Comparison of ENCODE assay signal across 8 mouse cellular contexts in the genomic region with DNA sequence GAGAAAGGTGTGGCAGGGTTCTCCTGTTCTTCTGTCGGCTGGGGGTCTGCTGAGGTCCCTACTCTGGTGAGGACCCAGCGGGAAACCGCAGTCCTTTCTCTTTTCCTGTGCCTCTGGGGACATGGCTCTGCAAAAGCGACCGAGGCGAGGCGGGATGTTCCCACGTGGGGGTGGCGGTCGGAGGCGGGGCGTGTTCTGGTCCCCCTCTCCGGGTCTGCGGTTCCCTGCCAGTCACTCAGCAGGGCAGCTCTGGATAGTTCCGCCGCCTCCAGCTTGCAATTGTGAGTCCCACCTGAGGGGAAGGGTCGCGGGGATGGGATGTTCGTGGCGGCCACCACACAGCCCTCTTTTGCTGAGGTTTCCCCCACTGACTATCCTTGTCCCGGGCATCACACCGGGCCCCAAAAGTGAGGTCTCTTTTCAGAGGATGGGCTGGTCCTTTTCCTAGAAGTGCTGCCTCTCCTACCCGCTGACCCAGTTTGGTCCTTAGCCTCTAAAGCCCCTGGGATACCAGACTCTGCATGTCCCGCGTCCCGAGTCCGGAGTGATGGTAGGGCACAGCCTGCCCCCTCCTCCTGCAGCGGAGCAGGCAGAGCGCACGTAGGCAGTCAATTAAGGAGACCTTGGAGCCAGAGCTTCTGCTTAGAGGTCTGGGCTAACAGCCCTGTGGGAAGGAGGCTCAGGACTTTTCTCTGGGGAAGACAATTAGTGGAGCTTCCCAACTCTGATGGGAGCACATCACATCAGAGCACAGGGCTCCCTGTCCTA. TPM values are rescaled to one million over a fixed set of nuclear protein-coding genes. Genes with fewer than 3 reads are reported as not detected.
DNase-seq lines count a peak whose midpoint lies in the region; ATAC-seq and TF ChIP-seq lines count a peak whose summit lies in the region.

A gene (plus strand): TSS at position 230 of the 768 bp plus-strand sequence.

- 4% methylated on average over 30 of the region's 30 CpGs for WGBS in forebrain, embryonic 15.5 days
- WGBS in hindbrain, embryonic 16.5 days, result 3% methylated on average over 30 of the region's 30 CpGs
- 7% methylated on average over 30 of the region's 30 CpGs for WGBS in stomach, postnatal 0 days

- H3K4me1 ChIP-seq in forebrain, embryonic 15.5 days, result peaks cover 12% of the 10 kb centered on the region
- H3K4me1 ChIP-seq in hindbrain, embryonic 16.5 days (ENCODE audit: control insufficient read depth, insufficient read depth, low read depth, low read length), result peaks cover 9% of the 10 kb centered on the region
- no peaks in the 10 kb centered on the region for H3K4me1 ChIP-seq in stomach, postnatal 0 days (replicated peaks; ENCODE audit: control insufficient read depth, insufficient read depth)

- H3K4me3 ChIP-seq in forebrain, embryonic 15.5 days, result 0 out of 2 replicates have a peak within 1 kb of the TSS, but pooled peaks have one; percentile 19
- H3K4me3 ChIP-seq in hindbrain, embryonic 16.5 days (ENCODE audit: low read length), result peak within 1 kb of the TSS; percentile 13
- H3K4me3 ChIP-seq in stomach, postnatal 0 days (ENCODE audit: low read depth, low read length), result peak within 1 kb of the TSS; percentile 27
- H3K4me3 ChIP-seq in left cerebral cortex, adult 2 months, result no peak within 1 kb of the TSS

- H3K36me3 ChIP-seq in forebrain, embryonic 15.5 days, result no peaks in the 10 kb centered on the region
- H3K36me3 ChIP-seq in hindbrain, embryonic 16.5 days (ENCODE audit: control insufficient read depth, insufficient read depth, low read length), result no peaks in the 10 kb centered on the region
- no peaks in the 10 kb centered on the region for H3K36me3 ChIP-seq in stomach, postnatal 0 days (ENCODE audit: control insufficient read depth, insufficient read depth, low read length)

- intact Hi-C loops in left cerebral cortex, adult 2 months (cut with DNase I), result no loop called here

- H3K27me3 ChIP-seq in forebrain, embryonic 15.5 days, result no peaks in the 10 kb centered on the region
- H3K27me3 ChIP-seq in hindbrain, embryonic 16.5 days (replicated peaks; ENCODE audit: control insufficient read depth, insufficient read depth, low read length), result no peaks in the 10 kb centered on the region; the same call in 1 of the 2 replicates
- H3K27me3 ChIP-seq in stomach, postnatal 0 days (ENCODE audit: control insufficient read depth, insufficient read depth, low read length), result no peaks in the 10 kb centered on the region

- peak within 1 kb of the TSS; percentile 41 for H3K4me2 ChIP-seq in forebrain, embryonic 15.5 days (replicated peaks)
- peak within 1 kb of the TSS; percentile 53 for H3K4me2 ChIP-seq in hindbrain, embryonic 16.5 days (ENCODE audit: low read length)
- peak within 1 kb of the TSS; percentile 49 for H3K4me2 ChIP-seq in stomach, postnatal 0 days (replicated peaks; ENCODE audit: low read depth)

- H3K9ac ChIP-seq in forebrain, embryonic 15.5 days (replicated peaks), result peak within 1 kb of the TSS; percentile 26; the same call in 1 of the 2 replicates
- H3K9ac ChIP-seq in hindbrain, embryonic 16.5 days (ENCODE audit: low read depth, low read length), result peak within 1 kb of the TSS; percentile 55
- peak within 1 kb of the TSS; percentile 53 for H3K9ac ChIP-seq in stomach, postnatal 0 days (ENCODE audit: low read length)

- no peak for TF ChIP-seq EP300 in stomach, postnatal 0 days (optimal IDR thresholded peaks at IDR 0.05)

- H3K27ac ChIP-seq in forebrain, embryonic 15.5 days (replicated peaks), result no peak within 1 kb of the TSS
- no peak within 1 kb of the TSS for H3K27ac ChIP-seq in hindbrain, embryonic 16.5 days (ENCODE audit: low read depth, low read length)
- H3K27ac ChIP-seq in stomach, postnatal 0 days (replicated peaks), result no peak within 1 kb of the TSS
- no peak within 1 kb of the TSS for H3K27ac ChIP-seq in left cerebral cortex, adult 2 months

- DNase-seq in lung, postnatal 10 days, result peak; percentile 74
- no peak for DNase-seq in stomach, postnatal 0 days (ENCODE audit: low spot score)
- no peak for DNase-seq in gastrocnemius, adult 8-10 months (ENCODE audit: low spot score in 2 of 2)
- DNase-seq in left cerebral cortex, adult 2 months (ENCODE audit: extremely low spot score in 1 of 2, low spot score in 2 of 2), result no peak
- DNase-seq in urinary bladder, adult 18-20 months (ENCODE audit: low spot score in 2 of 2), result no peak

- H3K9me3 ChIP-seq in forebrain, embryonic 15.5 days, result no peaks in the 10 kb centered on the region
- no peaks in the 10 kb centered on the region for H3K9me3 ChIP-seq in hindbrain, embryonic 16.5 days (ENCODE audit: control insufficient read depth, low read length)
- no peaks in the 10 kb centered on the region for H3K9me3 ChIP-seq in stomach, postnatal 0 days (ENCODE audit: control insufficient read depth, low read length)

- ATAC-seq in common myeloid progenitor, adult 5-6 weeks (replicated peaks; ENCODE audit: low read depth, poor library complexity, severe bottlenecking), result peak; percentile 86
- peak; percentile 33; the same call in 1 of the 2 replicates for ATAC-seq in forebrain, embryonic 15.5 days (replicated peaks)
- ATAC-seq in hindbrain, embryonic 16.5 days, result peak; percentile 41; the same call in 1 of the 2 replicates
- ATAC-seq in stomach, postnatal 0 days (ENCODE audit: low FRiP score, low TSS enrichment), result peak; percentile 27

- no peak for TF ChIP-seq CTCF in stomach, postnatal 0 days (IDR thresholded peaks at IDR 0.05; ENCODE audit: low read depth)
- TF ChIP-seq CTCF in left cerebral cortex, adult 2 months (IDR thresholded peaks at IDR 0.05), result no peak

RNA-seq across cellular contexts. Expression of the gene that starts here (rescaled TPM):
- 2.7 and 3.7 TPM in 2 replicates for total RNA-seq in common myeloid progenitor, adult 5-6 weeks (2017)
- polyA plus RNA-seq in forebrain, embryonic 15.5 days (2015; fragmentation: Nextera tagmentation; extraction: Ambion mirVana), result 4.3 and 4.4 TPM in 2 replicates
- polyA plus RNA-seq in hindbrain, embryonic 16.5 days (2015; fragmentation: Nextera tagmentation; extraction: Ambion mirVana), result 6.7 and 7.0 TPM in 2 replicates
- 9.8 and 10.6 TPM in 2 replicates for polyA plus RNA-seq in stomach, postnatal 0 days (2015; fragmentation: Nextera tagmentation; extraction: Ambion mirVana)
- 1 to 10 TPM; 1.4 to 3.1 (median 2.0) TPM for total RNA-seq in gastrocnemius, adult 8-10 months (2022)
- 1 to 10 TPM; 1.7 to 1.9 TPM for total RNA-seq in left cerebral cortex, adult 2 months (2021)

Comparison
In these comparisons a context has a peak if more than half of its experiments do, and no peak if none do; other contexts are left out.
1. ATAC-seq: peak in every context shown above with its lines; median percentile 86 in common myeloid progenitor, adult 5-6 weeks; 41 in hindbrain, embryonic 16.5 days; 33 in forebrain, embryonic 15.5 days; 27 in stomach, postnatal 0 days.